Mouse (Mus musculus) gastrocnemius, adult 18-20 months (tissue): Measurements from ENCODE around the gene Ralgps2. TPM values are rescaled to one million over a fixed set of nuclear protein-coding genes. Genes with fewer than 3 reads are reported as not detected.

Experiments
- DNase-seq: peaks from one replicate; pipeline ENCODE4 v3.0.0; 2021; ENCODE audit warnings: low spot score
- total RNA-seq, 2 experiments: library from RNA; stranded (reverse); gene quantifications; 2 replicates each; pipeline ENCODE4 v1.2.3; 2021

Ralgps2 gene
- total RNA-seq, 2 experiments from 2014 or later, result 0.57 to 2.0 TPM

DNA sequence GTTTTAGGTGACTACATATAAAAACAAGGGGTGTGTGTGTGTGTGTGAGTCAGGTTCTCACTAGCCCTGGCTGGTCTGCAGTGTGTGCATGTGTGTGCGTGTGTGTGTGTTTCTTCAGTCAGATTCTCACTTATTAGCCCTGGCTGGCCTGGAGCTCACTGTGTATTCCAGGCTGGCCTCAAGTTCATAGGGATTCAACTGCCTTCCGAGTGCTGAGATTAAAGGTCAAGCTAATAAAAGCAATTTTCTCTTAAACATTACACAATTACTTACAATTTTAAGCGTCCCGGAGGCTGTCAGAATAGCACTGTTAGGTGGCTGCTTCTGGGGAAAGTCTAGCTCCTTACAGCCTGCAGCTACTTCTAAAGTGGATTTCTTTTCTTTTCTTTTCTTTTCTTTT, 101.2 kb downstream of the Ralgps2 start, which contains the start of gene Angptl1:
Angptl1 (plus strand) TSS at position 386 of the 400 bp plus-strand sequence.
- DNase-seq, result no peak

DNA sequence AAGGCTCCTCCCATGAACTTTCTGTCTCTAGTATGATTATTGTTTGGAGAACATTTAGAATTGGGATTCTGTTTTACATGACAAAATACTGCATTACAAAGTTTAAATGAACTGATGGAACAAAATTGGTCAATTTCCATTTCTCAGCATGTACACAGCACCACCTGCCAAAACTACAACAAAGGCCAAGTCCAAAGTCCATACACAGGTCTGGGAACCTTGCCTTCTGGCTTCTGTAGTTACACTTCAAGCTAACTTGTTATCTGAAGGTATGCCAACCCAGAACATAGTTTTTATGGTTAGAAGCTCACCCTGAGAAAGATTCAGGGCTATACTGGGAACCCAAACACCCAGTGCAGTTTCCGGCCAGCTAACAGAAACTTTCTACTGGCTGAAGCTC, 120.2 kb downstream of the Ralgps2 start:
- DNase-seq, result no peak

DNA sequence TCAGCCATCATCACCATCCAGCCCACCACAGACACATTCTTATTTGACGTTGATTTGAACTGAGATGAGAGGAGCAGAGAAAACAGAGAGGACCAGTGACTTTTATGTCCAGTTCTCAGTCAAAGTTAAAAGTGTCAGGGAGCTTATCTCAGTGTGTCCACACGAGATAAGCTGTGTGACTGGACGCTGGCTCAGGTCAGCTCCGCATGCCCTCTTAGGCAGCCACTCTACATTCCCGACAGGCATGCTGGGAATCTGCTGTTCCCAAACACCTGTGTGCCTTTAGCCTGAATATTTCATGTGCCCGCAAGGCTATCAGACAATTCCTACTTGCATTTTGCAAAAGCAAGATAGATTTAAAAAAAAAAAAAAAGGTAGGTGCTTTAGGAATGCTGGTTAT, 125.9 kb downstream of the Ralgps2 start:
- DNase-seq, result no peak

DNA sequence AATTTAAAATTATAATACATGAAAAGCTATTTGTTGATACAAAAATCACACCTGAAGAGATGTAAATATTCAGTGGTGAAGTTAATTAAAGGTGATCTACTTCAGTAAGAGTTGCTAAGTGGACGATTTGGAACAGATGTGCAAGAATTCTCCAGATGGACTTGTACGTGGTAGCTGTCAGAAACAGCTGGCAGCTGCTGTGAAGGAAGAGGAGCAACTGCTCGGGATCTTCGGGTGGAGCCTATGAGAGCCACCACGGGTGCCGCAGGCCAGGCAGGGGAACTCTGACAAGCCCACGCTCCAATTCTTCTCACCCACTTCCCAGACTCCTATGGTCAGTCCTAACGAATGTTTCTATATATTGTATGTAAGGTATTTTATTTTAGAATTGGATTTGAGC, 126.7 kb downstream of the Ralgps2 start:
- no peak for DNase-seq

DNA sequence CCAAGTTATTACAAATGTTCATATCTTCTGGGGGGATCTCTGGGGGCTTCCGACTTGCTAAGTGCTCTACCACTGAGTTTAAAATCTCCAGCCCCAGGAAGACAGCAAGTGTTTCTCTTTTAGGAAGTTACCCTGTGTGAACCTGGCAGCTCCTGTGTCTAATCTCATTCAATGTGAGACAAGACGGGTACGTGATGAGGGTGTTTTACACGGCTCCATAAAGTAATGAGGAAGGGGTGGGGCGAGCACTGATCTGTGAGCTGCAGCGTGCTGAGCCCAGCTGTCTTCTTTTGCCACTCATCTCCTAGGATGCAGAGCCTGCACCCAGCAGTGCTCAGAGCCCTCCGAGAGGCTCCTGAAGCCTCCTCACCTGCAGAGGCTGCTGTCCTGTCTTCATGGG, 127.5 kb downstream of the Ralgps2 start:
- DNase-seq, result no peak

DNA sequence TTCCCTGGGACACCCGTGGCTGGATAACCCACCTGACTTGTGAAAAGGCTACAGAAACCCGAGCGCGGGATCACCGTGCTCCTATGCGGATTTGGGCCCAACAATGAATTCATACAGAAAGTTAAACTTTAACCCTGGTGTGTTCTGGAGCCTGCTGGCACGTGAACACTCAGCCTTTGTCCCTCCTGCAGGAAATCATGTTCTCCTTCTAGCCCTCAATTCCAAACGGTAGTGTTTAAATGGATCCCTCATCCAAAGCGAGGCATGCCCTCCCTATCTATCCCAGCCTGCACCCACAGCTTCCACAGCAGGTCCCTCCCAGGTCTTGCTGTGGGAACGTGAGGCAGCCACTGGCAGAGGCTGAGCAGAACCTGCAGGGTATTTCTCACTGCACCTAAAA, 131.1 kb downstream of the Ralgps2 start:
- DNase-seq, result no peak

DNA sequence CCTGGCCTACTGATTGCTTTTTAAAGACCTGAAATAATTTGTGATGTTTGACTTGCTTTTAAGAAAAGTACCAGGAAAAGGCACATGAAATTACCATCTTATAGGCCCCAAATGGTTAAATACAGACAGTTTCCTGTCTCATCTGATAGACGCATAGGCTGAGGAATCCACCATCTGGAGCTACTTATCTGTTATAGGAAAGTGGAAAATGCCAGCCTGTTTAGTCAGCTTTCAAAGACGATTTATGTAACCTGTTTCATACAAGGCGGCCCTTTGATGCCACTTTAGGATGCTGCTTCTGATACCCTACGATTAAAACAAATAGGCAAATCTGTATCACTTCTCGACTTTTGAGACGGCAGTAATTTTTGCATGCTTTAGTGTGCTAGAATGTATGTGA, 138.2 kb downstream of the Ralgps2 start:
- DNase-seq, result no peak

DNA sequence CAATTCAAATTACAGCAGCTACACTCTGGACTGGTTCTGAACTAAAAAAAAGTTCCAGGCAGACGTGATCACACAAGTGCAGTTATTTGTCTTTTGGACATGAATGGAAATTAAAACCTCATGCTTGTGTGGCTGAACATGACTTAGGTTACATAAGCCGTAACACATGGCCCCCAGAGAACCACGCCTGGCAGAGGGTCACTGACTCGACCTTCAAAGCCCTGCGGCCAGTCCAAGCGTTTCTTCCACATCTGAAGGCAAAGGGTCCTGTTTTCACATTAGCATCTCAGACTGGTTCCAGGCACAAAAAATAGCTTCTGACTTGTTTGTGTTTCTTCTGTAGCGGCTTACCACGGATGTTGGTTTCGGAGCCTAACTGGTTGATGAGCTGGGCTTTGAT, 143.2 kb downstream of the Ralgps2 start:
- peak; percentile 66 for DNase-seq

DNA sequence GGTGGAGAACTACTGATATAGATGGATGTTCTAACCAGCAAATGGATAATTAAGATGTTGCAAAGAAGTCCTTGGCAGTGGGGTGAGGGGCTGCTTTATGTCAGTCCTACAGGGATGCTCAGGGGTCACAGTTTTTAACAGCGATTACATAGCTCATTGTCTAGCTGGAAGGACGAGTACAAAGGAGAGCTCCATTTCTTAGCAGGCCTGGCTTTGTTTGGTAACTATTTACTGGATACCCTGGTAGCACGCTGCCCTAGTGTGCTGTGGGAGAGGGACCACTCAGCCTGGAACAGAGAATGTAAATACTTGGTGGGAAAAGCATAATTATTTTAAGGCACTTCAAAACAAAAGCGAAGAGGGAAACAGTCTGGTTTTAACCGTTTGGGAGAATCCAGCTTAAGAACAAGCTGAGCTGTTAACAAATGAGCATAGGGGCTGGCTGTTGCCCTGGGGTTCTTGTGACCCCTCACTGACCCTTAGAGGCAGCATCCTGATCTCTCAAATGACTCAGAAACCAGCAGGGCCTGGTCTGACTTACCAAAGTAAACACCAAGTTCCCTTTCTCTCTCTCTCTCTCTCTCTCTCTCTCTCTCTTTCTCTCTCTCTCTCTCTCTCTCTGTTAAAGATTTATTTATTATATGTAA, 149.5 kb downstream of the Ralgps2 start:
- DNase-seq, result no peak

DNA sequence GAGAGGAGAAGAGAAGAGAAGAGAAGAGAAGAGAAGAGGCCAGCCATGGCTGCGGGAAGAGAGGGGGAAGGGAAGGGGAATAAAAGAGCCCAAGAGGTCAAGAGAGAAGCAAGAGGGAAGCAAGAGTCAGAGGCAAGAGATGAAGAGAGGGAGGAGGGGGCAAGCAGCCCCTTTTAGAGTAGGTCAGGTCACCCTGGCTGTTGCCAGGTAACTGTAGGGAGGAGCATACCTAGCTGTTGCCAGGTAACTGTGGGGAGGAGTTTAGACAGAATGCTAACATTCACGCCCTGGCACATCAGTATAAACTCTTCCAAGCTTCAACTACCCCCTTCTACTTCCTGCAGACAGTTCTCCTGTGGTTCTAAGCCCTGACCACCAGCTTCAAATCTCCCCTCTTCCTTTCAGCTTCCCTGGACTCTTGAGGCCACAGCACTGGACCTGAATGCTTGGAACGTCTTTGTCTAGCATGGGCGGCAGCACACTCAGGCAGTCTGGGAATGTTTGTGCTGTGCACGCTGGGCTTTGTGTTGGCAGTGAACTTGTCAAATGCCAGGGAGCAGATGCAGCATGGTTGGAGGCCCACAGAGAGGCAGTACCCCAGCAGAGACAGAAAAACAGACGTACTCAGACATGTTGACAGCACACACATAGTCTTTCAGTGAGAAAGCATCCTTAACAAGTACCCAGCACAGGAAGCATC, 152.1 kb downstream of the Ralgps2 start:
- DNase-seq, result no peak

DNA sequence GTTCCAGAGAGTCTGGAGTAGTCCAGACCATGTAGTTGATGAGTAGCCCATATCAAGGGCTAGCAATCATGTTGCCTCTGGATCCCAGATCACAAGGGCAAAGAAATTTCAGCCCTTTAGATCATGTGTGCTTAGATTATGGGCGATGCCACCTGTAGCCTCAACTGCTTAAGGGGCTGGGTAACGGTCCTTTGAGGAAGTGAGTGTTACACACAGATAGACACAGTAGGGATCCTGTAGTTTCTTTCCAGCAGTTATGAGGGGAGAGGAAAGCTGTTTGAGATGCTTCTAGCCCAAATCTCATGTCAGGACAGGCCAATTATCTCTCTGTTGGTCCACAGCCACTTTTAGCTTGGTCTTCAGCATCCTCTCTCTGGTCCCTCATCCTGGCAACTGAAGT, 153.4 kb downstream of the Ralgps2 start:
- no peak for DNase-seq

DNA sequence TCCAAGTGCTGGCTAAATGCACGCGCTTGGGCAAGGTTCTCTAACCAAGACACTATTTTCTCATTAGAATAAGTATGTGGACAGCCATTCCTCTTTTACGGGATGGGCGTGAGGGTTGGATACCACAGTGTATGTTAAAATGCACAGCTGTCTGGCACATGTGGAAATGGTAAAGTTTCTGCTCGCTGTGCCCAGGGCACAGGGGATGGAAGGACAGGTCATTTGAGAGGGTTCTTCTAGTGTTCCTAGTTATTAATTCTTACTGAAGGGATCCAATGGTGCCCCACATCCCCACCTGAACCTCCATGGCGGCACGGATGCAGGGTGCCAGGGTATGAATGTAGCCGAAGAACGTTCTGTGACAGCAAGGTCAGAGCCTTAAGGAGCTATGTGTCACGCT, 154.5 kb downstream of the Ralgps2 start:
- DNase-seq, result no peak

DNA sequence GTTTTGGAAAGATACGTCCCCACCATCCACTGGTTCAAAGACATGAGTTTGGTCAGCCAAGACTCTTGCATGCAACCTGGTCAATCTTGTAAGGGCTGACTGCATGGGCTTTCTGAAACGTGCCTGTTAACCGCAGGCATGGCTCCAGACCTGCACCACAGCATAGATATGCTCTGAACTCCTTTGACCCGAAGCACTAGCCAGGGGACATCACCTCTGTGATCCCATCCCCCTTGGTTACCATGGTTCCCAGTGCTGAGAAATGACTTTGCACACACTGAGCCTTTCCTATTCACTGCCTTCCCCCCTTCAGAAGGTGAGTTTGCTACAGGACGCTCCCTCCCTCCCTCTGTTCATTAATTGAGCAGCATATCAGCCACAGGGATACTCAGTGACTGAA, 155.3 kb downstream of the Ralgps2 start:
- DNase-seq, result no peak

DNA sequence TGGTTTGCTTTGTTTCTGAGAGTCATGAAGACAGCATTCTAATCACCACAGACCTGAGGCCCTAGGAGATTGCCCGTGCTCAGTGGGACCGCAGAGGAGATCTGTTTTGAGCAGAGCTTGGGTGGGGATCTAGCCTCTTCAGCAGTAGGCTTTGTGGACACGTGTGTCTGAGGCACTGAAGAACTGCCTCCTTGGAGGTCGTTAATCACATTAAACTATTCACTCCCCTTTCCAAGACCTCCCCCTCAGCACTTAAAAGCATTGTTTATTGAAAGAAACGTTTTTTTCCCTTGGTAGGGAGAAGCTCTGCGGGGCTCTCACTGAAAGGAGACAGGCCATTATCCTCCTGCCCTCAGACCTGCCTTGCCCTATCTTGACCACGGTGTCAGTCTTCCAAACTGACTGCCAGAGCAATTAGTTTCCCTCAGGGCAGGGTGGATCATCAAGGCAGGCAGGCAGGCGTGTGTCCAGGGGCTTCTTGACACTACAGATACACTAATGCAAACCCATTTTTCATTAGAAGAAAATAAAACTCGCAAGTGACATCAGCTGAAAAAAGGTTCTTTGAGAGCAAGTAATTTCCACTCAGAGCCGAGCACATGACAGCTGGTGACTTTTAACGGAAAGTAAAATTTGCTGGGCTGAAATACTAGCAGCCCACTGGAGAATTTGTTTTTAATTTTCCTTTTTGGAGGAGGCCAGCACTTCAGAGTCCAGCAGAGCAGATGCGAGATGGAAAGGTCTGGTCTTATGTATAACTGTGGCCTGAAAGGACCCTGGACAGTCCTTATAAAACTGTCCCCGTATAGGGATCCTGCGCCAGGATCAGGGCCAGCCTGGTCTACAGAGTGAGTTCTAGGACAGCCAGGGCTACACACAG, 157.2 kb downstream of the Ralgps2 start:
- DNase-seq, result peak; percentile 38

DNA sequence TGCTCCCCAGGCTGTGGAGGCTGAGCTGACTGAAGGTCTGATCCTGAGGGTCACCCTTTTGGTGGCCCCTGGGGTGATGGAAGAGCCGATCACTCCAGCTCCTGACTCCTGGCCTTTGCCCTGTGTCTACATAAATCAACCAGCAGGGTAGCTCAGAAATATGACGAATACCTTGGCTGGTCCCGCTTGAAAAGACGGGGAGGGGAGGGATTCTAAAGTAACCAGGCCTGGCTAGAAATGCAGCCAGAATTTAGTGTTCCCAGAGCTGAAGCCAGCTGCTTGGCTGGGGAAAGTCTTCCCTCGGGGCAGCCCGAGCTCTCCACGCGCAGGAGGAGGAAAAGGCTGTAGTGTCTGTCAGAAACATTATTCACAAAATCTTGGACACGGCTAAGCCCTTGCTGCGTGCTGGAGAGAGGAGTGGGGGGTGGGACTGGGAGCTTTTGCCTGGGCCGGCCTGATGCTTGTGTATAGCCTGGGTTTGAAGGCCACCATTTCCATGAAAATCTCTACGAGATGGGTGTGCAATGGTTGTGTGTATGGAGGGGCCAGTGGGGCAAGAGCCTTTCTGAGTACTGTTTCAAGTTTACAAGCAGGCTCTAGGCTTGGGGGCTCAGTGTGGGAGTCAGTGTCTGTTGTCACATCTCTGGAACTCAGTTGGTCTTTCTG, 158.2 kb downstream of the Ralgps2 start:
- peak; percentile 89 for DNase-seq

DNA sequence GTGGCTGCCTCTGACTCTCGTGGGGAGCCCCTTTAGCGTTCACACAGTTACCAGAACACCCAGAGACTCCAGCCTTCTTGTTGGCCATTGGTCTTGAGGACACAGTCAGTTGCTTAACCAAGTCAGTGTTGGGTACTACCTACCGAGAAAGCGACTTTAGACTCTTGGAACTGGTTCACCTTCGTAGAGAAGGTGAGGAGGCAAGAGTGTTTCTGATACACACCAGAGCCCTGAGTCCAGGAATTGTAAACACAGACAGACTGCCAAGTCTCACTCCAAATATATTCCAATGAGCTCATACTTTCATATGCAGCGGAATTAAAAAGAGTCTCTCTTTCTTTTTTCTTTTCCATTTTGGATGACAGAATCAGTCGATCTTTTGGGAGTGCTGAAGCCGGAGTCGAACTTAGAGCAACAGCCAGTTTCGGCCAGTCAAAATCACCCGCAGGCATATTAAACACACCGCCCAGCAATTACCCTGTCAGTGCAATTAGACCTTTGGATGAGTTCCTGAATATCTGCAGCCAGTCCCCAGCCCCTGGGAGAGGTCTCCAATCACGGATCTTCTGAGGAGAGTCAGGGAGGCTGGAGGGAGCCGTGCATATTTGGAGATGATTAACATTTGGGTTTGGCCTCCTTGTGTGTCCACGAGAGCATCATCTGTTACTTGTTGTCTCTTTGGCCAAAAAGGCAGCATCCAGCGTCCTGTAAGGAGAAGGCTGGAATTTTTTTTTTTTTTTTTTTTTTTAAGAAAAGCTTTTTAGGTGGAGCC, 159.0 kb downstream of the Ralgps2 start:
- peak; percentile 59 for DNase-seq

DNA sequence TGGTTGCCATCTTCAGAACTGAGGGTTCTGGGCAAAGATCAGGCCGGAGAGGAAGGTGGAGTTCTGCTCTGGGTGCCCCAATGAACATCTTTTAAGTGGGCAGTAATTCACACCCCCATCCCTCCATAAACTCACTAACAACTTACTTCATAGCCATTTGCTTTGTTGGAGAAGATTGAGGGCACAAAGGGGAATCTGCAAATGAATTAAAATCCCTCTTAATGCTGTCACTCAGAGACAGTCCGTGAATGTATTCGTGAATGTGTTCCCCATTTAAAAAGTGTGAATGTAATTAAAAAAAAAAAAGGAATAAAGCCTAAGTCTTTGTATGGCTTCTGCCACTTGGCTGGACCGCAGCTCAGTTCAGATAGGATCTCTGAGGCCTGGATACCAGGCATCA, 159.8 kb downstream of the Ralgps2 start:
- no peak for DNase-seq

DNA sequence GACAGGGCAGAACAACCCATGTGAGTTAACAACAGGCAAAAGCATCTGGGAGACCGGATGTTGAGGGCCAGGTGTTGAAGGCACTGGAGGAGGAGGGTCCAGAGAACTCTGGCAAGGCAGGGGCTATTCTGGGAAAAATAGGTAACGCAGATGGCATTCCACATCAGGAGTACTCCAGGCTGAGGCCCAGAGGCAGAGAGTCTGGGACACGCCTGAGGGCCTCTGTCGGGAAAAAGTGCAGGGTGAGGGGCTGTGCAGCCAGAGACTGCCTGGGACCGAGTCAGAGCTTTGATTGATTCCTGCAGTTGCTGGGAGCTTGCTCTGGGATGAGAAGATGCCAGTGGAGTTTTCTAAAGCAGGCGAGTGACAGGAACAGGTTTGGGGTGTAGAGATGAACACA, 160.4 kb downstream of the Ralgps2 start:
- DNase-seq, result no peak

DNA sequence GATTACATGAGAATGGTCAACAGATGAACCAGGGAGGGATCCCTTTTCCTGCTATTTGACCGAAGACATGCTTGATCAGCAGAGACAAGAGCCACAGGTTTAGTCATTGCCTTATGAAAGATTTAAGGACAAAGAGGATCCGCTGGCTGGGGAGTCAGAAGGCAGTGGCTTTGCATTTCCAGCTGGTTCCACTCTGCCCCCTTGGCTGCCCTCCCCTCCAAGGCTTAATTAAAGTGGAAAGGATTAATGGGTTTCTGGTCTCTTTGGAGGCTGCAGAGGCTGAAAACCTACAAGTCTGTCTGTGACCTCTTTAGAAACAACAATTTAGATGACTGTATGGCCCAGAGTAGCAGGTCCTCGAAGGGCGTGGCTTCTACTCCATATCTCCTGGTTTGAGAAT, 161.5 kb downstream of the Ralgps2 start:
- DNase-seq, result no peak

DNA sequence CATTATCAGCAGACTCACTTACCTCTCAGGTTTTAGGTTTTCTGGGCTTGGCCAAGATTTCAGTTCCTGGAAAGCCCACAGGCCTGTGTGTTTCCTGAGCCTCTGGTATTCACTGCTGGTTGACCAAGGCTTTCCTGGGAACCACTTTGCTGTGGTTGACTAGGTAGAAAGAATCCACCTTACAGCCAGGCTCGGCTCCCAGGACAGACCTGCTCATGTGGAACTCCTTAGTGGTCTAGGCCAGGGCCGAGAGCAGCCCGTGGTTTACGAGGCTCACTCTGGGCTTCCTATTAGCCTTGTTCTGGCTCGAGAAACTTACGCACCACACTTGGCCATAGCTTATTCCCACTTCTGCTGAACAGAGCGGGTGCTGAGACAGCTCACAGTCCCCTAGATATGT, 163.4 kb downstream of the Ralgps2 start:
- no peak for DNase-seq

DNA sequence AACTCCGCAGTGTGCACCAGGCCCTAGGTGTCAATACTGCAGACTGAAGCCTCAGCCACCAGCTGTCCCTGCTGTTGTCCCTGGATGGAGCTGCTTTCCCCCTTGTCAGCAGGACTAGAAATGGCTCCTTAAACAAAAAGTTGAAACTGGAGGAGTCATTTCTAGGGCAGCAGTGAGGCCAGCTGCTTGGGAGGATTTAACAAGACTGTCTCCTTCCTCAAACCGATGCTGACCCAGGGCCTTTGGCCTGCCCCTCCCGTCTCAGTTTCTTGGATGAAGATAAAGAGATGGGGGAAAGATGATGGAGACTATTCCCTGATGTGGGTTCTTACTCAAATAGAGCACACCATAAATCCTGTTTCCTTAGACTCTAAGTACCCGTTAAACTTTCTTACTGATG, 164.2 kb downstream of the Ralgps2 start:
- no peak for DNase-seq
